Mouse (Mus musculus) hematopoietic multipotent progenitor cell, adult 10-12 weeks (in vitro differentiated cells): Measurements from ENCODE around the gene Olfr850. TPM values are rescaled to one million over a fixed set of nuclear protein-coding genes. Genes with fewer than 3 reads are reported as not detected.

Experiments used
- polyA plus RNA-seq: library from polyadenylated mRNA; stranded (reverse); fragments of >175 nt; gene quantifications from 2 replicates; pipeline ENCODE4 v1.2.3, GENCODE M21; 2012; ENCODE audit warnings: low replicate concordance

The Olfr850 gene
- polyA plus RNA-seq, result not detected in 2 replicates

DNA sequence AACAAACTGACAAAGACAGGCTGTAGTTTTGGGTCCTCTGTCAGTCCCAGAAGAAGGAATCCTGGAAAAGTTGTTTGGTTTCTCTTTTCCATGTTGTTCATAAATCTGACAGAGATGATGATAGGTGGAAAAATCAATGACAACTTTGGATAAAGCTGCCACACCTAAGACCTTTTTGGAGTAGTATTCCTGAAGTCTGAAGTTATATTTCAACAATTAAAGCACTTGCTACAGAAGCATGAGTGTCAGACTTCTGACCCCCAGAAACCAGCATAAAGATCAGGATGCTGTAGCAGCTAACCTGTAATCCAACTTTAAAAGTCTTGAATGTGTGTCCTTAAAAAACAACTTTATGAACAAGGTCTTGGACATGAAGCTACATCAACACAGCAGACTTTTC, at the start of gene Olfr850:
TSS of gene Olfr850 (minus strand) at position 101 of the 400 bp plus-strand sequence.

DNA sequence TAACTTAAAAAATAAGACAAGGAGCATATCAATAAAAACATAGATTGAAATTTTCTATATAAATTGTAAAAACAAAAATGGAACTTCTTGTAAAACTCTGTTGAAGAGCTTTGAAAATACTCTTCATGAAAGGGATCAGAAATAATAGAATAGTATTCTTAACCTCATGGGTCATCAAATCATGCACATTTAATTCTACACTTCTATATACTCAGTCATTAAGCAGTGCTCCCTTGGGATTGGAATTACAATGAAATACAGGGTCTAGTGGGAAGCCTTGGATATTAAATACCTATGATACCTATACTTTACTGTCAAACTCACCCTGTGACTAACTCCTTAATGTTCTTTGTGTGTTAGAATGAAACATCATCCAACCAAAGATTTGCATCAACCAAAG, 14.9 kb upstream of the Olfr850 start, which contains the start of gene Olfr851:
TSS of gene Olfr851 (plus strand) at position 301 of the 400 bp plus-strand sequence.

DNA sequence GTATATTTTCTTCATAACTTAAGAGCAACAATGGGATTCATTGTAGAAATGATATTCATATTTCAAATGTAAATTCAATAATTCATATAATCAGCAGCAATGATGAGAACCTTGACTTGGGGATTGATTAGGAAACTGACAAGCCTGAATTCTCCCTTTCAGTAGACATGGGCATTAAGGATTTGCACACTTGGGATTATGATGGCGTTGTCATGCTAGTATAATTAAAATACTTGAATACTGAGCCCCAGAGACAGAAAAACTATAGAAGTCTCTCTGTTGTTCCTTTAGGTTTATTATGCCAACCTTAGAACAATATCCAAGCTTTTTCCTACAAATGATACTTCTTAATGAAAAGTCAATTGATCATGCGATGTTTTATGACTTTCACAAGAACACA, 38.1 kb downstream of the Olfr850 start, which contains the start of gene Olfr849:
TSS of gene Olfr849 (plus strand) at position 301 of the 400 bp plus-strand sequence.

Other genes with a start within 250 kb of the Olfr850 start
- gene Olfr843, start 226.3 kb downstream of the Olfr850 start, polyA plus RNA-seq, result not detected in 2 replicates
- not detected in 2 replicates for gene Olfr844, start 161.9 kb downstream of the Olfr850 start, polyA plus RNA-seq
- gene Olfr845, start 141.8 kb downstream of the Olfr850 start, polyA plus RNA-seq, result 0.20 TPM in 1 of 2 replicates, not detected in the other
- not detected in 2 replicates for gene Olfr846, start 114.2 kb downstream of the Olfr850 start, polyA plus RNA-seq
- gene Olfr847, start 99.6 kb downstream of the Olfr850 start, polyA plus RNA-seq, result not detected in 2 replicates
- not detected in 2 replicates for gene Olfr849, start 38.0 kb downstream of the Olfr850 start, polyA plus RNA-seq
- not detected in 2 replicates for gene Olfr851, start 15.0 kb upstream of the Olfr850 start, polyA plus RNA-seq
- not detected in 2 replicates for gene Olfr853, start 62.8 kb upstream of the Olfr850 start, polyA plus RNA-seq
- not detected in 2 replicates for gene Olfr854, start 89.1 kb upstream of the Olfr850 start, polyA plus RNA-seq
- not detected in 2 replicates for gene Olfr855, start 104.4 kb upstream of the Olfr850 start, polyA plus RNA-seq
- 0.80 and 1.8 TPM in 2 replicates for gene Zfp317, start 143.9 kb upstream of the Olfr850 start, polyA plus RNA-seq
- not detected in 2 replicates for gene Olfr857, start 231.2 kb upstream of the Olfr850 start, polyA plus RNA-seq